Mouse (Mus musculus): ENCODE results near the gene Mcm8.

The Mcm8 gene

DNA sequence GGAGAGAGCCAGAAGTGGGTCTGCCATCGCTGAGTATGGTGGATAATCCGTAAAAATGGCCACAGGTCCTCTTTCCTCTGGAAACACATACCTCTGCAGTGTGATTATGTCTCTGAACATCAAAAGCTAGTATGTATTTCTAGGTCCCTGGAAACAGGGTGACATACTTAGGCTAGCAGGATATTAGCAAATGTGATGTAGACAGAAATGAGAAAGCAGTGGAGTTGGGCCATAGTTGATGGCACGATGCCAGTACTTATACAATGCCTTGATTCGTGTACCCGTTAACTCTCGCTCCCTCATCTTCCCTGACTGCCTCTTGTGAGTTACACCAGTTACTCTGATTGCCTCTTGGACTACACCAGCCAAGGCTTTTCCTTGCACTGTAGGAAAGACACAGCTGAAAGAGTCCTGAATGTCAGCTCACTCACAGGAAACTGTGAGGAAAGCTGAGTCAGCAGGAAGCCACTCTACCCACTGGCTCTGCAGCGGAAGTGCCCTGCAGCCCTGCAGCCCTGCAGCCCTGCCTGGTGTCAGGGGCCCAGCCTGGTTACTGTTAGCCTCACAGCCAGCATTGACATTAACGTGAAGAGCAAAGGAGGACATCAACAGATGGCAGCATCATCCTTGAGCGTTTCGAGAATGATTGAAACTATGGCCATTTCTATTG is 57.9 kb downstream of the Mcm8 start:
- DNase-seq: no peak

DNA sequence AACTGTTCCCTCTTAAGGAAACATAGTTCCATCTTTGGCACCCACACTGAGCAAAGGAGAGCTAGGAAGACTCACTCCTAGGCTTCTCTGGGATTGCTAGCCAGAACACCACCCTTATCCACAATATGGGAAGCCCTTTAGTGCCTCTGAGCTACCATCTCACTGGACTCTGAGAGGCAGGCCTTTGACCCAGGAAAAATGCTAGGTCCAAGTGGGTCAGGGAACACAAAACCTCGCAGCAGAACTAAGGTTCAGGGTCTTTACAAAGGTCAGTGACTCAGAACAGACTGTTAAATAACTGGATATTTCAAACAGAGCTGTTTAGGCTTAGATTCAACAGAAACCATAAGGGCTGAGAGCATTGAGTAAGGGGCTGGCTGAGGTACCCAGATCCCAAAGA is 61.0 kb downstream of the Mcm8 start:
- no peak for DNase-seq

DNA sequence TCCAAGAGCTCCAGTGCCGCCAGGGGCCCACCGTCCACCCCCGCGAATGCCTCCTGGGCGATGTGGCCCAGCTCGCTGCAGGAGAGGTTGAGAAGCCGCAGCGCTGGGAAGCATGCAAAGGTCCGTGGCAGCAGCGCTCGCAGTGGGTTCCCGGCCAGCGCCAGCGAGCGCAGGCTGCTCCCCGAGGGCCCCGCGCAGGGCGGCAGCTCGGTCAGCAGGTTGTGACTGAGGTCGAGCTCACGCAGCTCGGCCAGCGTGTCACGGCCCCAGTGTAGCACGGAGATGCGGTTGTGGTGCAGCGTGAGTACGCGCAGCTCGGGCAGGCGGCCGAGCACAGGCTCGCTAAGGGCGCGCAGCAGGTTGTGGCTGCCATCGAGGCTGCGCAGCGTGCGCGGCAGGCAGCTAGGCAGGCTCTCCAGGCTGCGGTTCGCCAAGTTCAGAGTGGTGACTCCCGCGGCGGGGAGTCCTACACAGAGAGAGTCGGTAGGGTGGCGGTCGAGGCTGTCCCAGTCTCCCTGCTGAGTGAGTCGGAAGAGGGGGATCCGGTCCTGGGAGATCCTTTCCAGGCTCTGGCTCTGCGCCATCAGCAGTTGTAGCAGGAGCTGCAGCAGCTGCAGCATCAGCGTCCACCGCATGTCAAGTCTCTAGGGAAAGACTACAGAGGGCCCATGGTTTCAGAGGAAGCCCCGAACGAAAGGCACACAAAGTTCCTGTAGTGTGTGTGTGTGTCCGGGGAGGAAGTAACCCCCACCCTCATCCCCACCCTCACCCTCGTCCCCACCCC is 63.5 kb downstream of the Mcm8 start:
- no peak for DNase-seq

DNA sequence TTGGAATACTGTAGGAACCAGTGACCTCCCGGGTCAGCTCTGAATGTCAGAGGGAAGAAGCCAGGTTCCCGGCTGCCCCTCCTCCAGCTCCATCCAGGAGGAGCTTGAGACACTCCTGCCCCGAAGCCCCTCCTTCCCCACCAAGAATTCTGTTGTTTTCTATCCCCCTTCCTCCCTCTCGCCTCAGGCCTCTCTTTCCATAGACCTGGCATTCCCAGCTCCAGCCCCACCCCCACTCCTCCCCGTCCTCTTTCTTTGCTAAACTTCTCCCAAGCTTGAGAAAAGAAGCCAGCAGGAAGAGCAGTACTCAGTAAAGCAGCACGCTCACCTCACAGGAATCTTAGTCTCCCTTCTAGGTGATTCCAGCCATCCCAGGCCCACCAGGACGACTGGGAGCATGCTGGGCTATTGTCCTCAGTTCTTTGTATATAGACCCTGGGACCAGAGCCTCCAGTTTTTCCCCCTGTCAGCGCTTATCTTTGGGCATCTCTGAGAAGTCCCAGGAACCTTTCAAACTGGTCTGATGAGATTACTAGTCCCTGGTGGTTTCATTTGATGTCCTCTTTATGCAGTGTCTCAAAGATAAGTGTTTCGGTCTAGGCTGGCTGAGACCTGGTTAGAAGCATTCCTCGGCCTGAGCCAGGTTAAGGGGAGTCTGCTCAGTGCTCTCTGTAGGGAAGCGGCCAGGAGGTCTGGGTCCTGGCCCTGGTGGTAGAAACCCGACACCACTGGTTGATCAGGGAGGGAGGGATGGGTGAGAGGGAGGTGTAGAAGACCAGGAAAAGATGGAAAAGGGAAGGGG is 65.1 kb downstream of the Mcm8 start, which contains the start of gene Lrrn4:
TSS of gene Lrrn4 (minus strand) at position 48 of the 802 bp plus-strand sequence.
- no peak for DNase-seq

DNA sequence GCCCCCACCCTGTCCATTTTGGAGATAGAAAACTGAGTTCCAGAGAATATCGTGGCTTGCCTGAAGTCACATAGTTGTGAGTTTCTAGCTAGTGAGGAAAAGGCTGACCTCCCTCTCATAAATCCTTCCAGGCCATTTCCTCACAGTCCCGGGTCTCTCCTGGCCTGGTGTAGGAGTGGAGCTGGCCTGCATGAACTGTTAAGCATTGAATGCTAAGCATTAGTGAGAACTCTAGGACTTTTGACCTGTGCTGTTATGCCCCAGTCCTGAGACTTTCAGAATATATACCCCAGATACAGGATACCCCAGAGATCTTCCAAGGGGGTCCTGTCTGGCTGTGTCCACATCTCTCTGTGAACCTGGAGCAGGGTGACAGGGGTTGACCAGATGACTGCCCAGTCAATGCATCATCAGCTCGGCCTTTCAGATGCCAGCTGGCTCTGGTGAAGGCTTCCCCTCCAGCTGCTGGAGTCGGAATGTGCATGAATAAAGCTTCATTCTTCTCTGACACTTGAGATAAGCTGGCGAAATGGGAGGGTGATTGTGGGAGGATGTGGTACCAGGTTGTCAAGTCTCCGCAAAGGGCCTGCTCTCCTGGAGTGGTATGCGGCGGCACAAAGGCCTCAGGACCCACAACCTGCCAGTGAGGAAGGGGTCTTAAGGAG is 68.5 kb downstream of the Mcm8 start:
- DNase-seq: no peak

DNA sequence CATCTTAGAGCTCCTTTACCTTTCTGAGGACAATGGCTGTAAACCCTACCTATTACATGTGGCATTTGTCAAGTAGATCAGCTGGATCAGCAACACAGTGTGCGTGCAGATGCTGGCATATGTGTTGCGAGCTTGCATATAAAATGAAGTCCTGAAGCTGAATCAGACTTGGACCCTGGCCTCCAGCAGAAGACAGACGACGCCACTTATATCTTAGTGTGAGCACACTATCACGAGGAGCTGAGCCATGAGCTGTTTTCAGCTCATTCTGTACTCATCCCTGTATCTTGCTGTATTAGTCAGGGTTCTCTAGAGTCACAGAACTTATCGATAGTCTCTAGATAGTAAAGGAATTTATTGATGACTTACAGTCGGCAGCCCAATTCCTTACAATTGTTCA is 69.4 kb downstream of the Mcm8 start:
- DNase-seq: peak; percentile 18

Measured in right cerebral cortex, adult 18-20 months (tissue).